Mouse (Mus musculus): ENCODE measurements around the gene Gm2115. TPM values are rescaled to one million over a fixed set of nuclear protein-coding genes. Genes with fewer than 3 reads are reported as not detected.

Gene Gm2115
- total and polyA plus RNA-seq, 3 experiments = under 0.01 to 0.14 TPM; not detected in 1

DNA sequence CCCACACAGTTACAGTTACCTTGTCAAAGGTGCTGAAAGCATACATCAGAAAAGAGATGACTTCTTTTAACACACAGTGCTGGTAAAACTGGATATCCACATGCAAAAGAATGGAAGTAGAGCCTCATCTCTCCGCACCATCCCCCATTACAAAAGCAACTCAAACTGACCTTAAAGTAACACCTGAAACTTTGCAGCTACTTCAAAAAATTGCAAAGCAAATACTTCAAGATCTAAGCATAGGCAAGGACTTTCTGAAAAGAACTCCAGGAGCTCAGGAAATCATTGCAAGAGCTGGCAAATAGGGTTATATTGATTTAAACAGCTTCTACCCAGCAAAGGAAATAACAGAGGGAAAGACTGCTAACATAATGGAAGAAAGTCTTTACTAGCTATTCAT, 31.7 kb downstream of the Gm2115 start:
- in situ Hi-C loops (cut with MboI; ENCODE audit: low pct_ligation_motif_present, low pct_unique_long_range_greater_than_20kb, low sequenced_read_pairs) = no loop called here
- H3K9ac ChIP-seq (ENCODE audit: insufficient read depth, low read depth) = no peak overlapping the region
- no peaks in the 10 kb centered on the region for H3K79me2 ChIP-seq (replicated peaks; ENCODE audit: control insufficient read depth, extremely low read depth, insufficient read depth, poor library complexity, severe bottlenecking)
- no peak overlapping the region for H3K4me2 ChIP-seq (ENCODE audit: insufficient read depth, low read depth, poor library complexity, severe bottlenecking)
- H3K36me3 ChIP-seq (replicated peaks in 1 of 2; ENCODE audit: control insufficient read depth in 1 of 2, insufficient read depth in 1 of 2, low read length in 1 of 2) = no peaks in the 10 kb centered on the region
- H3K4me1 ChIP-seq (ENCODE audit: control insufficient read depth in 1 of 2, insufficient read depth in 2 of 2) = no peaks in the 10 kb centered on the region
- H3K4me3 ChIP-seq (replicated peaks in 1 of 3; ENCODE audit: low read depth in 2 of 3, low read length in 2 of 3, poor library complexity in 1 of 3) = no peak overlapping the region
- no peaks in the 10 kb centered on the region for H3K27me3 ChIP-seq (replicated peaks)
- H3K27ac ChIP-seq (ENCODE audit: insufficient read depth, low read depth) = no peak overlapping the region
- no peak for DNase-seq (ENCODE audit: extremely low read depth)
- no peaks in the 10 kb centered on the region for H3K9me3 ChIP-seq (replicated peaks; ENCODE audit: low read length)
- dilution Hi-C loops (cut with MboI; ENCODE audit: extremely low pct_ligation_motif_present, extremely low pct_unique_long_range_greater_than_20kb, low sequenced_read_pairs) = no loop called here
- no peak for TF ChIP-seq NELFE (IDR thresholded peaks at IDR 0.05; ENCODE audit: low read depth, low read length)
- no peak for TF ChIP-seq POLR2AphosphoS2 (IDR thresholded peaks at IDR 0.05; ENCODE audit: low read depth, low read length)
- TF ChIP-seq KAT2A (IDR thresholded peaks at IDR 0.05; ENCODE audit: insufficient replicate concordance, low read length) = no peak
- no peak for TF ChIP-seq BHLHE40 (IDR thresholded peaks at IDR 0.05; ENCODE audit: low read depth, low read length)
- no peak for TF ChIP-seq ZNF384 (IDR thresholded peaks at IDR 0.05; ENCODE audit: low read depth, low read length)
- no peak for TF ChIP-seq ZKSCAN1 (IDR thresholded peaks at IDR 0.05; ENCODE audit: borderline replicate concordance, low read depth, low read length)
- no peak for TF ChIP-seq PAX5 (IDR thresholded peaks at IDR 0.05; ENCODE audit: low read length)
- TF ChIP-seq RCOR1 (conservative IDR thresholded peaks at IDR 0.05; ENCODE audit: low read depth, low read length) = no peak
- TF ChIP-seq ETS1 (conservative IDR thresholded peaks at IDR 0.05; ENCODE audit: low read depth, low read length) = no peak

DNA sequence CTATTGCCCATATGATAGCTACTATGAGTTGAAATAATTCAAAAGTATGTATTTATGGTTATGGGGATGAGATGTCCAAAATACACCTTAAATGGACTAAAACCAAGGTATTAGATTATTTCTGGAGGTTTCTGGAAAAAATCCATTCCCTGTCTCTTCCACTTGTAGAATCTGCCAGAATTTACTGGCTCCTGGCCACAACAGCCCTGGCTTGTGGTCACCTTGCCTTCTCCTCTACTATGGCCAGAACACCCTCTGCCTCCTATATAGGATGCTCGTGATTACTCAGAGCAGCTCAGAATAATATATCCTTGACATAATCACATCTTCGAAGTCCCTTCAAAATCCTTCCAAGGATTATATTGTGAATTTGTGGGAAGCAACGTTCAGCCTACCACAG, 35.5 kb downstream of the Gm2115 start:
- Histone ChIP-seq H3K9ac (ENCODE audit: insufficient read depth, low read depth) (no peak overlapping the region), H3K4me1 (ENCODE audit: control insufficient read depth in 1 of 2, insufficient read depth in 2 of 2) (peaks cover 0 to 2% of the 10 kb centered on the region in 2 experiments; a peak in 1 of 4 replicates), H3K36me3 (replicated peaks in 1 of 2; ENCODE audit: control insufficient read depth in 1 of 2, insufficient read depth in 1 of 2, low read length in 1 of 2) (no peaks in the 10 kb centered on the region), H3K4me3 (replicated peaks in 1 of 3; ENCODE audit: low read depth in 2 of 3, low read length in 2 of 3, poor library complexity in 1 of 3) (no peak overlapping the region), H3K27ac (ENCODE audit: insufficient read depth, low read depth) (no peak overlapping the region), H3K4me2 (ENCODE audit: insufficient read depth, low read depth, poor library complexity, severe bottlenecking) (no peak overlapping the region), H3K79me2 (replicated peaks; ENCODE audit: control insufficient read depth, extremely low read depth, insufficient read depth, poor library complexity, severe bottlenecking) (no peaks in the 10 kb centered on the region), H3K9me3 (replicated peaks; ENCODE audit: low read length) (no peaks in the 10 kb centered on the region), H3K27me3 (replicated peaks) (no peaks in the 10 kb centered on the region)
- no peak for DNase-seq (ENCODE audit: extremely low read depth)
- in situ Hi-C loops (cut with MboI; ENCODE audit: low pct_ligation_motif_present, low pct_unique_long_range_greater_than_20kb, low sequenced_read_pairs) = no loop called here
- TF ChIP-seq MEF2A (IDR thresholded peaks at IDR 0.05; ENCODE audit: borderline replicate concordance, low read depth, low read length) = no peak
- TF ChIP-seq BHLHE40 (IDR thresholded peaks at IDR 0.05; ENCODE audit: low read depth, low read length) = no peak
- TF ChIP-seq MAFK (IDR thresholded peaks at IDR 0.05; ENCODE audit: insufficient replicate concordance, low read length) = no peak
- TF ChIP-seq NELFE (IDR thresholded peaks at IDR 0.05; ENCODE audit: low read depth, low read length) = no peak
- no peak for TF ChIP-seq UBTF (IDR thresholded peaks at IDR 0.05; ENCODE audit: low read depth, low read length)
- no peak for TF ChIP-seq IRF4 (IDR thresholded peaks at IDR 0.05; ENCODE audit: low read depth, low read length)
- TF ChIP-seq PAX5 (IDR thresholded peaks at IDR 0.05; ENCODE audit: low read length) = no peak
- TF ChIP-seq POLR2A (IDR thresholded peaks at IDR 0.05; ENCODE audit: low read depth, low read length) = no peak
- no peak for TF ChIP-seq USF1 (IDR thresholded peaks at IDR 0.05; ENCODE audit: low read depth, low read length)
- dilution Hi-C loops (cut with MboI; ENCODE audit: extremely low pct_ligation_motif_present, extremely low pct_unique_long_range_greater_than_20kb, low sequenced_read_pairs) = no loop called here

Data from CH12.LX (cell line).